Mouse (Mus musculus) forebrain, embryonic 12.5 days (tissue): ENCODE data around the gene Efcab6. TPM values are rescaled to one million over a fixed set of nuclear protein-coding genes. Genes with fewer than 3 reads are reported as not detected.

Experiments
- ATAC-seq: fragments of 200-750 bp; cut with Nextera tagmentation; 2 replicates; pipeline ENCODE4 v1.8.0; 2017; ENCODE audit warnings: moderate TSS enrichment; ENCODE audit not compliant: low FRiP score
- H3K27ac ChIP-seq: fragments of 300-500 bp; sonication (generic); 2 replicates; pipeline ENCODE4 v1.5.1; 2016; ENCODE audit warnings: mild to moderate bottlenecking
- H3K27me3 ChIP-seq: fragments of 300-500 bp; sonication (generic); 2 replicates; pipeline ENCODE4 v1.6.1; 2016; ENCODE audit warnings: mild to moderate bottlenecking
- H3K36me3 ChIP-seq: fragments of 300-500 bp; sonication (generic); replicated peaks from 2 replicates; pipeline ENCODE4 v1.6.1; 2016; ENCODE audit warnings: mild to moderate bottlenecking
- H3K4me1 ChIP-seq: fragments of 300-500 bp; sonication (generic); 2 replicates; pipeline ENCODE4 v1.6.1; 2016
- H3K4me2 ChIP-seq: fragments of 300-500 bp; sonication (generic); 2 replicates; pipeline ENCODE4 v1.6.1; 2016; ENCODE audit warnings: mild to moderate bottlenecking, moderate library complexity
- H3K4me3 ChIP-seq: fragments of 300-500 bp; sonication (generic); replicated peaks from 2 replicates; pipeline ENCODE4 v1.5.1; 2016; ENCODE audit warnings: mild to moderate bottlenecking
- H3K9ac ChIP-seq: fragments of 300-500 bp; sonication (generic); 2 replicates; pipeline ENCODE4 v1.6.1; 2016; ENCODE audit warnings: mild to moderate bottlenecking
- H3K9me3 ChIP-seq: fragments of 300-500 bp; sonication (generic); 2 replicates; pipeline ENCODE4 v1.6.1; 2016
- WGBS: fragments of 180-500 bp; shearing (Covaris S2); methylation state at CpG from one replicate; pipeline ENCODE4 v1.1.7; 2016; 5-methylcytosine and 5-hydroxymethylcytosine counted together
- polyA plus RNA-seq: library from polyadenylated mRNA; unstranded; fragments of >200 nt; fragmentation: Nextera tagmentation; extraction: Ambion mirVana; gene quantifications from 2 replicates; pipeline ENCODE4 v1.2.1, GENCODE M21; 2016

The Efcab6 gene
- polyA plus RNA-seq, 1 experiment from 2014 or later: 1.3 TPM

DNA sequence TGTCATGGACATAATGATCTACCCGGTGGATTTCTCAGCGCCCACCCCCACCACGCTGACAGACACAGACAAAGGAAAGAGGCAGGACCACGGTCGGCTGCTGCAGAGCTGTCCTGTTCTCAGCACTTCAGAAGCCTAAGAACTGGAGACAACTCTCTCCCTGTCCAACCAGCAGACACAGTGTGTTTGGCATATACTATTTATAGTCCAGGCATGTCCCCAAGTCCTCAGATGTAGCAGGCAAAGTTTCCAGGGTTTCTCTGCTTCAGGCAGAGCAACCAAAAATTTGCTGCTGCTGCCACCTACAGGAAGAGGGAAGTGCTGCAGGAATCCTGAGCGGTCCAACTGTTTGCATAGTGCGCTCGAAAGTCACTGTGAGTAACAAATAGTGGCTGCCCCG, 11.3 kb downstream of the Efcab6 start:
- Histone ChIP-seq H3K4me3 (no peak overlapping the region), H3K27ac (no peak overlapping the region), H3K9ac (no peak overlapping the region), H3K9me3 (no peaks in the 10 kb centered on the region), H3K27me3 (peaks cover 11% of the 10 kb centered on the region), H3K4me2 (no peak overlapping the region), H3K4me1 (peaks cover 4% of the 10 kb centered on the region; the same call in 1 of the 2 replicates), H3K36me3 (no peaks in the 10 kb centered on the region)
- ATAC-seq: peak; percentile 46; the same call in 1 of the 2 replicates
- 33% methylated on average over 9 of the region's 9 CpGs for WGBS

DNA sequence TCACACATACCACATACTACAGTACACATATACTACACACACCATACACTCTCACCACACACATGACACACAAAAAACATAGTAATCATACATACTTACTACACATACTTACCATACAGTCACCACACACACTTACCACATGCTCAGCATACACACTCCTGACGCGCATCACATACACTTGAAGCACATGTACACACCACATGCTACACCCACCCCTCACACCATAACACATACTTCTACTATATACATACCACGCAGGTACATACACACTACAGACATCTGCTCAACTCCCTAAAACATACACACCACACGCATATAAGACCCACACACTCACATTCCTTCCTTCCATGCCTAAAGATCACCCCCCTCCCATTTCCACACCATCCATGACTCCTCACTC, 11.9 kb downstream of the Efcab6 start:
- Histone ChIP-seq H3K4me1 (peaks cover 4% of the 10 kb centered on the region; the same call in 1 of the 2 replicates), H3K27ac (no peak overlapping the region), H3K9ac (no peak overlapping the region), H3K9me3 (no peaks in the 10 kb centered on the region), H3K36me3 (no peaks in the 10 kb centered on the region), H3K4me2 (no peak overlapping the region), H3K27me3 (peaks cover 11% of the 10 kb centered on the region), H3K4me3 (no peak overlapping the region)
- WGBS: 96% methylated on average over 4 of the region's 4 CpGs
- ATAC-seq: no peak

DNA sequence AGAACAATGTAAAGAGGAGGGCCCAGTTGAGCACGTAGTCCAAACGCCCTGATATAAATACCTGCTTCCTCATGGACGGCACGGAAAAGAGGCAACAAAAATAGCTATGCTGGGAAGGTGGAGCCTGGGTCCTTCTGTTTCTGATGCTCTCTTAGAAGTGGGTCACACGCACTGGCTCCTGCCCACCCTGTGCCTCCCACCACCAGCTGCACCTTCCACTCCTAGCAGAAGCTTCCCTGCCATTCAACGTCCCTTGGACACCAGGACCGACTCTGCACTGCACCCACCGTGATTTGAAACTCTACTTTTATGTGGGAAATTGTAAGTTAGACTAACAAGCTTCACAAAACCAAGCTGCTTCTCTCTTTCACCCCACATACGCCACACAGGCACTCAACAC, 12.8 kb downstream of the Efcab6 start:
- H3K27ac ChIP-seq: no peak overlapping the region
- no peaks in the 10 kb centered on the region for H3K36me3 ChIP-seq
- 75% methylated on average over 9 of the region's 9 CpGs for WGBS
- H3K4me2 ChIP-seq: no peak overlapping the region
- peaks cover 11% of the 10 kb centered on the region for H3K27me3 ChIP-seq
- no peak for ATAC-seq
- H3K9me3 ChIP-seq: no peaks in the 10 kb centered on the region
- H3K4me3 ChIP-seq: no peak overlapping the region
- H3K4me1 ChIP-seq: peaks cover 4% of the 10 kb centered on the region; the same call in 1 of the 2 replicates
- no peak overlapping the region for H3K9ac ChIP-seq

DNA sequence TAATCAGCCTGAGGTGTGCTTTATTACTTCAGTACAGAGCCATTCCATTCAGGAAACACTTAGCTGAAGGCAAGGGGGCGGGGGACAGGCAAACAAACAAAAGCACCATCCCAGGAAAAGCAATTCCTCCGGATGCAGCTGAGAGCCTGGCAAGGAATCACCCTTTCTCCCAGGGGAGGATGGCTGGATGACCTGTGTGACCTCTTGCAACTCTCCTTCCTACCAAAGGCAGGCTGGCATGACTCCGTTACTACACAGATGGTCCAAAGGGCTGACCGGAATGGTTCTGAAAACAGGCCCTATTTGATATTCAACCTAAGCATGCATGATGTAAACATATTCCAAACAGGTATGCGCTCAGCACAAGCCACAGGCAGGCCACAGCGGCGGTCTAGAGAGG, 15.6 kb downstream of the Efcab6 start:
- Histone ChIP-seq H3K4me2 (no peak overlapping the region), H3K9me3 (peaks cover 2% of the 10 kb centered on the region; the same call in 1 of the 2 replicates), H3K27me3 (peaks cover 5% of the 10 kb centered on the region), H3K27ac (no peak overlapping the region), H3K9ac (no peak overlapping the region), H3K4me3 (no peak overlapping the region), H3K4me1 (peaks cover 4% of the 10 kb centered on the region; the same call in 1 of the 2 replicates), H3K36me3 (no peaks in the 10 kb centered on the region)
- ATAC-seq: no peak
- WGBS: 66% methylated on average over 7 of the region's 7 CpGs

DNA sequence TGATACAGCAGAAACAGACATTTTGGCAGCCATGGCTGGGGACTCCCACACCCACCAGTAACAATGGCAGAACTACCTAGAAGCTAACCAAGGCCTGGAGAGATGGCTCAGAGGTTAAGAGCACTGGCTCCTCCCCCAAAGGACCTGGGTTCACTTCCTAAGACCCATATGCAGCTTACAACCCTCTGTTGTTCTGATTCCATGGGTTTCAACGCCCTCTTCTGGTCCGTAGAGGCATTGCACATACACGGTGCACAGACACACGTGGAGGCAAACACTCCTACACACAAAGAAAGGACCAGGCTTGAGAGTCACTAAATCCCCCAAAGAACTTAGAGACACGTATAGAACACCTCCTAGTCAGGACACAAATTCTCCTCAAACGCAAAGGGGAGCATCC, 19.6 kb downstream of the Efcab6 start:
- no peak for ATAC-seq
- Histone ChIP-seq H3K27ac (no peak overlapping the region), H3K4me2 (no peak overlapping the region), H3K4me3 (no peak overlapping the region), H3K36me3 (no peaks in the 10 kb centered on the region), H3K4me1 (no peaks in the 10 kb centered on the region), H3K9me3 (peaks cover 6% of the 10 kb centered on the region; the same call in 1 of the 2 replicates), H3K27me3 (no peaks in the 10 kb centered on the region), H3K9ac (no peak overlapping the region)
- 92% methylated on average over 6 of the region's 6 CpGs for WGBS

DNA sequence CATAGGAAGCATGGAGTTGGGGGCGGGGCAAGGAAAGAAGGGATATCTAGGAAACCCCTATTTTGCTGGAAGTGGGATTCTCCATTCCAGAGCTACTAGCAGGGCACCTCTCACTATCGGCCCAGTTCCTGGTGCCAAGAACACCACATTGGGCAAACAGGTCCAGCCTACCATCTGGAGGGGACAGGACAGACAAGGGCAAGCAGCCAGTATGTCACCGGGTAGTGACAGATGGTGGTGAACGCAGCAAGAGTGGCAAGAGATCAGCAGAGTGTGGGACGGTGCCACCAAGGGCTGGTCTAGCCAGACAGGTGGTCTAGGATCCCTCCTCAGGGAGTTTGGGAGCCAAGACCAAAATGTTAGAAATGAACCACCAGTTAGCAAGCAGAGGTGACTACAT, 28.1 kb downstream of the Efcab6 start:
- Histone ChIP-seq H3K4me3 (no peak overlapping the region), H3K9me3 (no peaks in the 10 kb centered on the region), H3K4me2 (no peak overlapping the region), H3K9ac (no peak overlapping the region), H3K36me3 (no peaks in the 10 kb centered on the region), H3K27me3 (no peaks in the 10 kb centered on the region), H3K4me1 (no peaks in the 10 kb centered on the region), H3K27ac (no peak overlapping the region)
- 91% methylated on average over 5 of the region's 5 CpGs for WGBS
- no peak for ATAC-seq

DNA sequence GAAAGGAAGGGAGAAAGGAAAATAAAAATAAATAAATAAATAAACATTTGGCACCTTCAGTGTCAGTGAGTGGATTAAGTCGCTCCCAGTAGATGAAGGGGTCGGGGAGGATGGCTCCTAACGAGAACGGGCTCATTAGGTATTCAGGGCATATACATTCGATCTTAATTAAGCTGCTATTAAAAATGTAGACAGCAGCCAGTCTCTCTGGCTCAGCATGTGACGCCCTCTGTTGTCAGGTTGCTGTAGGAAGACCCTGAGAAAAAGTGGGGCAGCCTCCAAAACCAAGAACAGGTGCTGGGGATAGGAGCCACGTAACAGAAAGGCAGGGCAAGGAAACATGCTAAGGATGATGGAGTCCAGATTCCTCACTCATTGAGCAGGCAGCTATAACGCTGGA, 39.5 kb downstream of the Efcab6 start:
- Histone ChIP-seq H3K4me1 (0 out of 2 replicates have a peak, but pooled peaks cover 5% of the 10 kb centered on the region), H3K4me2 (no peak overlapping the region), H3K27me3 (no peaks in the 10 kb centered on the region), H3K36me3 (no peaks in the 10 kb centered on the region), H3K9ac (no peak overlapping the region), H3K9me3 (no peaks in the 10 kb centered on the region), H3K4me3 (no peak overlapping the region), H3K27ac (no peak overlapping the region)
- WGBS: 54% methylated on average over 8 of the region's 8 CpGs
- ATAC-seq: no peak

DNA sequence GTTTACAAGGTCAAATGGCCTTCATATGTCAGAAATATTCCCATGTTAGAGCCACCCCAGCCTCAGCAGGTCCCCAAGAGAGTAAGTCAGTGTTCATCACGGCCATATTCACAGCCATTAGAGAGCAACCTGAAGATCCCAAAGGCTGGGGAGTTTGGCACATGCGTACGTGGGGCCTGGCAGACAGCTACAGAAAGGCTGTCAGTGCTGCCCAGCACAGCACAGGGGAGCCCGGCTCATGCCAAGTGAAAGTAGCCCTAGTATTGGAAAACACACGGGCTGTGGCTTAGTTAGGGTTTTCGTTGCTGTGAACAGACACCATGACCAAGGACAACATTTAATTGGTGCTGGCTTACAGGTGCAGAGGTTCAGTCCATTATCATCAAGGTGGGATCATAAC, 40.3 kb downstream of the Efcab6 start:
- WGBS: 89% methylated on average over 6 of the region's 6 CpGs
- H3K4me1 ChIP-seq: 0 out of 2 replicates have a peak, but pooled peaks cover 5% of the 10 kb centered on the region
- no peak overlapping the region for H3K4me2 ChIP-seq
- no peak overlapping the region for H3K9ac ChIP-seq
- no peak overlapping the region for H3K27ac ChIP-seq
- H3K27me3 ChIP-seq: no peaks in the 10 kb centered on the region
- no peaks in the 10 kb centered on the region for H3K36me3 ChIP-seq
- ATAC-seq: no peak
- H3K9me3 ChIP-seq: no peaks in the 10 kb centered on the region
- H3K4me3 ChIP-seq: no peak overlapping the region

DNA sequence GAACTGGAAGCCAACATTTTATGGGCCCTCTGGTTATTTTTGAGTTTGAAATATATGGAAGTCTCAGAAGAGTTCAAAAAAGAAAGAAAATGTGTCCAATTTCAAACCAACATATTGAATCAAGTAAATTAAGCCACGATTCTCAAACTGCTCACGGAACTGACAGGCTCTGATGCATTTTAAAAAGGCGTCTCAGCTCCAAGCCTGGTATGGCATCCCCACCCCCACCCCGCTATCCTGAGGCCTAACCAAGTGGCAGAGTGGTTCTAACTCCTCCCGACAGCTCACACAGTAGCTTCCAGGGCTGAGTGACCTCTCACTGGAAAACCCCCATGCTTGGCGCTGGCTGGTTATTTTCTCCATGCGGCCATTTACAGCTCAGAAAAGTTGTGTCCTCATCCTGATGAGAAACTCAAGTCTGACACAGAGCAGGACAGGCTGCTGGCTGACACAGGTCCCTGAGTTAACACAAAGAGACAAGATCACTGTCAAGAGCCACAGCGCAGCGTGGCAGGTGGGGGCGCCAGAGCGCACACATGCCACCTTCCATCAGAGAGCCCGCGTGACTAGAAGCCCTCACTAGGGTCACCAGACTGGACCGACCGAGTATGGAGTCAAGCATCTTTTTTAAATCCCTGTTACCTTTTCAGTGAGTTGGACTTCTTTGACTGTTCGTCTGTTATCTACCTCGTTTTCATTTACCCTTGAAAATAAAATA, 55.7 kb downstream of the Efcab6 start:
- Histone ChIP-seq H3K27me3 (no peaks in the 10 kb centered on the region), H3K27ac (no peak overlapping the region), H3K9me3 (no peaks in the 10 kb centered on the region), H3K4me1 (peaks cover 5% of the 10 kb centered on the region; the same call in 1 of the 2 replicates), H3K4me2 (no peak overlapping the region), H3K9ac (no peak overlapping the region), H3K36me3 (no peaks in the 10 kb centered on the region), H3K4me3 (no peak overlapping the region)
- no peak for ATAC-seq
- 61% methylated on average over 17 of the region's 17 CpGs for WGBS

DNA sequence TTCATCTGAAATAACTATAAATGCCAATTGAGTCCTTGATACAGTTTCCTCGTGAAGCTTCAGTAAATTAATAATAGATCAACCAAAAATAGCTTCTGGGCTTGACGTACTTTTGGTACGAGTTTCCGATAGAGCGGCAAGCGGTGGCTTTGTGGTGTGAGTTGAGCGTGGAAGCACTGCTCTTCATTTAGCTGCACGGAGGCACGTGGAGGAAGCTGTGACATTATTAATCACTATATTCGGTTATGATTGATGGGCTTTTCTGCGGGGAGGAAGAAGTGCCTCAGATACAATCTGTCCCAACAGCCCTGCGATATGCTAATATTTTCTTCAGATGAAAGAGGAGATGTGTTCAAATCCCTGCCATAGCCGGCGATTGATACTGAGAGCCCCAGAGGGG, 60.9 kb downstream of the Efcab6 start:
- no peak for ATAC-seq
- Histone ChIP-seq H3K4me3 (no peak overlapping the region), H3K9ac (no peak overlapping the region), H3K36me3 (no peaks in the 10 kb centered on the region), H3K4me1 (no peaks in the 10 kb centered on the region), H3K9me3 (no peaks in the 10 kb centered on the region), H3K4me2 (no peak overlapping the region), H3K27ac (no peak overlapping the region), H3K27me3 (0 out of 2 replicates have a peak, but pooled peaks cover 4% of the 10 kb centered on the region)
- WGBS: 94% methylated on average over 14 of the region's 14 CpGs

DNA sequence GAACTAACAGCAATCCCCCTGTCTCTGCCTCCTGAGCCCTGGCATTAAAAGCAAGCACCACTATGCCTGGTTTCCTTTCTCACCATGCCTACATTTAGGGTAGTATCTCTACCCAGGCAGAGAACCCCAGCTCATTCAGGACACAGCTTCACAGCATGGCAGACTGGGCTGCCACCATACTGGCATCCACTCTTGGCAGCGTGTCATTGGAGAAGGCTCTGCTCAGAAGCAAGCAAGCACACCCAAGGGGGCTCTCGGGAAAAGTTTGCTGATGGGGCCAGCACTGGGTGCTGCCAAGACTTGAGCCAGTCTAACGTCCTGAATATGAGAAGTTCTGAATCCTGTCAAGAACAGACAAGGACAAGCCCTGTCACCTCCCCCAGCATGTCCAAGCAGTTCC, 66.1 kb downstream of the Efcab6 start:
- H3K36me3 ChIP-seq: no peaks in the 10 kb centered on the region
- ATAC-seq: no peak
- peaks cover 22% of the 10 kb centered on the region for H3K27me3 ChIP-seq
- no peak overlapping the region for H3K27ac ChIP-seq
- no peaks in the 10 kb centered on the region for H3K9me3 ChIP-seq
- no peak overlapping the region for H3K4me2 ChIP-seq
- no peak overlapping the region for H3K4me3 ChIP-seq
- H3K4me1 ChIP-seq: peaks cover 20% of the 10 kb centered on the region
- WGBS: 92% methylated on average over 3 of the region's 3 CpGs
- H3K9ac ChIP-seq: no peak overlapping the region

DNA sequence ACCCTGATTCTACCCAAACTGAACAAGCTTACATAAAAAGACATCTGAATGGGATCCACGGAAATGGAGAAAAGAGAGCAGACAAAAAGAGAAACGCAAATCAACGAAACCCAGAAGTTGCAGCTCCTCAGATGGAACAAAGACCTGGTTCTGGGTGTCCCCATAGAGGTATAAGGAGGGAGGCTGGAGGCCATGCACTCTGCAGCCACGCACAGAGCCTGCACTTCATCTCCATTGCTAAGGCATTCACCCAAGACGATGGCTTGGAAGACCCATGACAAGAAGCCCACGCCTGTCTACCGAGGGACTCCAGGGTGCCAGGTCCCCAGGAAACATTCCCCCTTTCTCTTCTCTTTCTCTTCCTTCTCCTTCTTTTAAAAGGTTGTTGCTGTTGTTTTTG, 66.6 kb downstream of the Efcab6 start:
- no peak for ATAC-seq
- Histone ChIP-seq H3K4me3 (peak overlapping the region; percentile 25; the same call in 1 of the 2 replicates), H3K9ac (0 out of 2 replicates have a peak overlapping the region, but pooled peaks have one; percentile 17), H3K4me2 (peak overlapping the region; percentile 50), H3K4me1 (peaks cover 20% of the 10 kb centered on the region), H3K27me3 (peaks cover 22% of the 10 kb centered on the region), H3K36me3 (no peaks in the 10 kb centered on the region), H3K27ac (peak overlapping the region; percentile 36; the same call in 1 of the 2 replicates), H3K9me3 (no peaks in the 10 kb centered on the region)
- 45% methylated on average over 7 of the region's 7 CpGs for WGBS

DNA sequence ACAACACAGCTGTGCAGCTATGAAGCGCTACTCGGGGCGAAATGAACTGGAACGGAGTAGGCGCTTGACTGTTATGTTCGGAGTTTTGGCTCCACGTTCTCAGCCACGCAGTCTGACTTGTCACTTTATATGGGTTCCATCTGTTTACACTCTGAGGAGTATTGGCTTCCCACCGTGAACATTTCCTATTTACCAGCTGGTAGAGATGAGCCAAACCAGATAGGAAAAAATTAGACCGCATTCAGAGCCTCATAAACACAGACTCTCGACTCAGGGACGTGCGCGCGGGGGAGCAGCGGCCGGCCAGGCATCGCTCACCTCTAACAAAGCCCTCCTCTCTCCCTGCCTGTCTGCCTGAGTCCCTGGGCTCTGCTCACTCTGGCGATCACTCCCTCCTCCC, 67.1 kb downstream of the Efcab6 start:
- Histone ChIP-seq H3K27ac (0 out of 2 replicates have a peak overlapping the region, but pooled peaks have one; percentile 36), H3K36me3 (no peaks in the 10 kb centered on the region), H3K4me1 (peaks cover 20% of the 10 kb centered on the region), H3K27me3 (peaks cover 22% of the 10 kb centered on the region), H3K4me2 (peak overlapping the region; percentile 50), H3K9ac (0 out of 2 replicates have a peak overlapping the region, but pooled peaks have one; percentile 17), H3K4me3 (peak overlapping the region; percentile 25), H3K9me3 (no peaks in the 10 kb centered on the region)
- peak; percentile 60; the same call in 1 of the 2 replicates for ATAC-seq
- WGBS: 4% methylated on average over 19 of the region's 19 CpGs
